Mouse (Mus musculus) brain, embryonic 14.5 days (tissue): Measurements from ENCODE around the gene Gatad2a.

ENCODE experiments used
- CTCF ChIP-seq: fragments of 200-500 bp; IDR thresholded peaks from 2 replicates; pipeline ENCODE4 v1.5.1; 2012; ENCODE audit warnings: inconsistent platforms, mild to moderate bottlenecking, moderate library complexity, borderline replicate concordance; ENCODE audit not compliant: insufficient read depth, insufficient read length; ENCODE audit errors: extremely low read depth
- POLR2A ChIP-seq: fragments of 200-500 bp; IDR thresholded peaks from 2 replicates; pipeline ENCODE4 v1.6.1; 2012; ENCODE audit warnings: mild to moderate bottlenecking, inconsistent platforms, borderline replicate concordance; ENCODE audit not compliant: poor library complexity, insufficient read depth, insufficient read length, severe bottlenecking; ENCODE audit errors: extremely low read depth

DNA sequence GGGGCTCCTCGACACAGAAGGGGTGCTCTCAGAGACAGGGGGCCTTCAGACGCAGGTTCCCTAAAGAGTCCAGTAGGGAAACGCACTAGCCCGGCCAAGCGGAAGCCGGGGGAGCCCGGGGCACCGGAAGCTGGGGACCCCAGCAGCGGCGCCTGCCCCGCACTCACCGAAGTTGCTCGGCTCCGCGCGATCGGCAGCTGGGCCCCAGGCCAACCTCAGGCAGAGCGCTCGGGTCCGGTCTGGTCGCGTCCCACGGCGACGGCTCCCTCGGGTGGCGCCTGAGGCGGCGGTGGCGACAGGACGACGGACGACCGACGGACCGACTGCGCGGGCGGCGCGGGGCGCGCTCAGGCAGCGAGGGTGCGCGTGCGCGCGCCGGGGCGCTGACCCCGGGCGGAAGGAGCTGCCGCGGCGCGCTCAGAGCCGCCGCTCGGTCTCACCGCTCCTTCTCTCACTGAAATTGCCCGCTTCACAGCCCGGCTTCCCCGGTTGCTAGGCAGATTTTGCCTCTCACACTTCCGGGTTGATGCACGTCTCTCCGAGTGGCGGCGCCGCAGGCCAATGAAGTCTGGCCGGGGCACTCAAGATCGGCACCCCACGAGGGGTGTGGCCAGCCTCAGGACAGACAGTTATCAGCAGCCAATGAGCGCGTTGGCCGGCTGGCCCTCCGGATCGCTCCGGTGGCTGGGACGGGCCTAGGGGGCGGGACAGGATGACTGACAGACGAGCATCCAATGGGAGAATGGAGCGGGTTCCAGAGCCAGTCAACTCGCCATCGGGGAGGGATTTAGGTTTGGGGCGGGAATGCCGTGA is at the start of gene Gatad2a:
- TF ChIP-seq POLR2A (0 out of 2 replicates have a peak, but pooled peaks have one; percentile 17), CTCF (no peak)
